Mouse (Mus musculus): Measurements from ENCODE around the gene Zfp385b. TPM values are rescaled to one million over a fixed set of nuclear protein-coding genes. Genes with fewer than 3 reads are reported as not detected.
A peak's percentile ranks its signal among the peaks of the same experiment; 100 is the strongest.

Gene Zfp385b
- total RNA-seq, 2 experiments from 2014 or later, result 30.5 to 33.0 TPM

GRCm38 (mm10) chr2:77711751-77712150 lies 107.7 kb downstream of the Zfp385b start:
- intact Hi-C loops (cut with DNase I), result no loop called here
- no peak for DNase-seq

- peak; percentile 17 for DNase-seq
- intact Hi-C loops (cut with DNase I), result loop anchor here (5.0 to 10.0 kb wide), 3 partner anchors 254 to 782 kb away; no protein-coding TSS in a partner anchor
These were observed 110.1 kb downstream of the Zfp385b start for GRCm38 (mm10) chr2:77709206-77709794.

- DNase-seq, result no peak
- intact Hi-C loops (cut with DNase I), result loop anchor here (5.0 to 10.0 kb wide), 3 partner anchors 252 to 780 kb away; no protein-coding TSS in a partner anchor
These were observed 112.3 kb downstream of the Zfp385b start for GRCm38 (mm10) chr2:77707138-77707537.

GRCm38 (mm10) chr2:77705476-77705875 lies 114.0 kb downstream of the Zfp385b start:
- DNase-seq, result no peak
- intact Hi-C loops (cut with DNase I), result loop anchor here (5.0 to 10.0 kb wide), 3 partner anchors 251 to 778 kb away; no protein-coding TSS in a partner anchor

- intact Hi-C loops (cut with DNase I), result loop anchor here (5.0 to 10.0 kb wide), 3 partner anchors 248 to 836 kb away; no protein-coding TSS in a partner anchor
These were observed 116.4 kb downstream of the Zfp385b start for GRCm38 (mm10) chr2:77703080-77703479.

GRCm38 (mm10) chr2:77691174-77691573 lies 128.3 kb downstream of the Zfp385b start:
- intact Hi-C loops (cut with DNase I), result no loop called here
- no peak for DNase-seq

More at GRCm38 (mm10) chr2:77703080-77703479, 116.4 kb downstream of the Zfp385b start:
- DNase-seq, result peak; percentile 20

- intact Hi-C loops (cut with DNase I), result no loop called here
- no peak for DNase-seq
These were observed 129.1 kb downstream of the Zfp385b start for GRCm38 (mm10) chr2:77690316-77690715.

- intact Hi-C loops (cut with DNase I), result no loop called here
These were observed 130.8 kb downstream of the Zfp385b start for GRCm38 (mm10) chr2:77688651-77689050.

GRCm38 (mm10) chr2:77684088-77684487 lies 135.4 kb downstream of the Zfp385b start:
- no peak for DNase-seq
- intact Hi-C loops (cut with DNase I), result no loop called here

More at GRCm38 (mm10) chr2:77688651-77689050, 130.8 kb downstream of the Zfp385b start:
- DNase-seq, result no peak

GRCm38 (mm10) chr2:77682205-77682604 lies 137.2 kb downstream of the Zfp385b start:
- no peak for DNase-seq
- intact Hi-C loops (cut with DNase I), result no loop called here

GRCm38 (mm10) chr2:77681741-77682140 lies 137.7 kb downstream of the Zfp385b start:
- DNase-seq, result peak; percentile 11
- intact Hi-C loops (cut with DNase I), result no loop called here

- intact Hi-C loops (cut with DNase I), result no loop called here
- DNase-seq, result no peak
These were observed 145.7 kb downstream of the Zfp385b start for GRCm38 (mm10) chr2:77673770-77674169.

GRCm38 (mm10) chr2:77672215-77672905 lies 147.1 kb downstream of the Zfp385b start:
- intact Hi-C loops (cut with DNase I), result no loop called here

GRCm38 (mm10) chr2:77662171-77662570 lies 157.3 kb downstream of the Zfp385b start:
- DNase-seq, result no peak
- intact Hi-C loops (cut with DNase I), result no loop called here

More at GRCm38 (mm10) chr2:77672215-77672905, 147.1 kb downstream of the Zfp385b start:
- DNase-seq, result no peak

GRCm38 (mm10) chr2:77653686-77654085 lies 165.8 kb downstream of the Zfp385b start:
- DNase-seq, result no peak
- intact Hi-C loops (cut with DNase I), result no loop called here

GRCm38 (mm10) chr2:77641521-77642170 lies 177.8 kb downstream of the Zfp385b start:
- DNase-seq, result no peak

GRCm38 (mm10) chr2:77639993-77640392 lies 179.4 kb downstream of the Zfp385b start:
- no peak for DNase-seq
- intact Hi-C loops (cut with DNase I), result no loop called here

More at GRCm38 (mm10) chr2:77641521-77642170, 177.8 kb downstream of the Zfp385b start:
- intact Hi-C loops (cut with DNase I), result no loop called here

- intact Hi-C loops (cut with DNase I), result no loop called here
- DNase-seq, result no peak
These were observed 187.8 kb downstream of the Zfp385b start for GRCm38 (mm10) chr2:77631606-77632005.

GRCm38 (mm10) chr2:77627622-77628231 lies 191.7 kb downstream of the Zfp385b start:
- intact Hi-C loops (cut with DNase I), result no loop called here
- DNase-seq, result no peak

GRCm38 (mm10) chr2:77618686-77619085 lies 200.8 kb downstream of the Zfp385b start:
- DNase-seq, result no peak
- intact Hi-C loops (cut with DNase I), result no loop called here

Data from left cerebral cortex, postnatal 4 days (tissue).